Mouse (Mus musculus) fat pad, adult 2 months (tissue): ENCODE measurements around the gene Cdkn2d.
"Not testable (repeated sequence)": the region's sequence is repeated elsewhere in the genome, so short reads cannot be mapped to it uniquely, and the experiment has no call there.

Experiments
- DNase-seq: peaks from one replicate; pipeline ENCODE4 v3.0.0-alpha.2; 2011; ENCODE audit warnings: low read depth, low spot score; ENCODE audit errors: extremely low read depth

The Cdkn2d gene

GRCm38 (mm10) chr9:21291022-21291787 lies at the start of gene Cdkn2d:
Cdkn2d (minus strand) TSS chr9:21291407.
- peak; percentile 93 for DNase-seq

GRCm38 (mm10) chr9:21340411-21340810 lies 49.2 kb upstream of the Cdkn2d start:
- DNase-seq: no peak

GRCm38 (mm10) chr9:21337652-21338051 lies 46.4 kb upstream of the Cdkn2d start:
- DNase-seq: no peak

- no peak for DNase-seq
Measured at GRCm38 (mm10) chr9:21336491-21336890, 45.3 kb upstream of the Cdkn2d start.

- DNase-seq: no peak
Measured at GRCm38 (mm10) chr9:21335391-21335790, 44.2 kb upstream of the Cdkn2d start.

- no peak for DNase-seq
Measured at GRCm38 (mm10) chr9:21334747-21335146, 43.5 kb upstream of the Cdkn2d start.

GRCm38 (mm10) chr9:21333523-21333922 lies 42.3 kb upstream of the Cdkn2d start:
- no peak for DNase-seq

- DNase-seq: no peak
Measured at GRCm38 (mm10) chr9:21332161-21333061, 41.2 kb upstream of the Cdkn2d start.

GRCm38 (mm10) chr9:21331365-21332140 lies 40.3 kb upstream of the Cdkn2d start:
- no peak for DNase-seq

- no peak for DNase-seq
Measured at GRCm38 (mm10) chr9:21329699-21330289, 38.6 kb upstream of the Cdkn2d start.

GRCm38 (mm10) chr9:21329041-21329440 lies 37.8 kb upstream of the Cdkn2d start:
- no peak for DNase-seq

GRCm38 (mm10) chr9:21328041-21328440 lies 36.8 kb upstream of the Cdkn2d start:
- no peak for DNase-seq

- no peak for DNase-seq
Measured at GRCm38 (mm10) chr9:21327569-21327968, 36.4 kb upstream of the Cdkn2d start.

- peak; percentile 97 for DNase-seq
Measured at GRCm38 (mm10) chr9:21324269-21324668, 33.1 kb upstream of the Cdkn2d start.

GRCm38 (mm10) chr9:21322917-21323297 lies 31.7 kb upstream of the Cdkn2d start:
- DNase-seq: not testable (repeated sequence)

- DNase-seq: no peak
Measured at GRCm38 (mm10) chr9:21322211-21322916, 31.2 kb upstream of the Cdkn2d start.

- no peak for DNase-seq
Measured at GRCm38 (mm10) chr9:21321513-21321835, 30.3 kb upstream of the Cdkn2d start.

- no peak for DNase-seq
Measured at GRCm38 (mm10) chr9:21320619-21321512, 29.7 kb upstream of the Cdkn2d start, which contains the start of gene Slc44a2. Slc44a2 (plus strand) TSS chr9:21320698.

- no peak for DNase-seq
Measured at GRCm38 (mm10) chr9:21320280-21320618, 29.0 kb upstream of the Cdkn2d start.
